Mouse (Mus musculus) brain, embryonic 14.5 days (tissue): ENCODE results near the gene Cd96.

Source experiments
- CTCF ChIP-seq: fragments of 200-500 bp; IDR thresholded peaks from 2 replicates; pipeline ENCODE4 v1.5.1; 2012; ENCODE audit warnings: inconsistent platforms, mild to moderate bottlenecking, moderate library complexity, borderline replicate concordance; ENCODE audit not compliant: insufficient read depth, insufficient read length; ENCODE audit errors: extremely low read depth
- POLR2A ChIP-seq: fragments of 200-500 bp; IDR thresholded peaks from 2 replicates; pipeline ENCODE4 v1.6.1; 2012; ENCODE audit warnings: mild to moderate bottlenecking, inconsistent platforms, borderline replicate concordance; ENCODE audit not compliant: poor library complexity, insufficient read depth, insufficient read length, severe bottlenecking; ENCODE audit errors: extremely low read depth

- TF ChIP-seq CTCF (no peak), POLR2A (no peak)
These were observed 22.6 kb downstream of the Cd96 start for GRCm38 (mm10) chr16:46097421-46097820.
